Mouse (Mus musculus): Measurements from ENCODE around the gene Hoxa2.

The Hoxa2 gene

DNA sequence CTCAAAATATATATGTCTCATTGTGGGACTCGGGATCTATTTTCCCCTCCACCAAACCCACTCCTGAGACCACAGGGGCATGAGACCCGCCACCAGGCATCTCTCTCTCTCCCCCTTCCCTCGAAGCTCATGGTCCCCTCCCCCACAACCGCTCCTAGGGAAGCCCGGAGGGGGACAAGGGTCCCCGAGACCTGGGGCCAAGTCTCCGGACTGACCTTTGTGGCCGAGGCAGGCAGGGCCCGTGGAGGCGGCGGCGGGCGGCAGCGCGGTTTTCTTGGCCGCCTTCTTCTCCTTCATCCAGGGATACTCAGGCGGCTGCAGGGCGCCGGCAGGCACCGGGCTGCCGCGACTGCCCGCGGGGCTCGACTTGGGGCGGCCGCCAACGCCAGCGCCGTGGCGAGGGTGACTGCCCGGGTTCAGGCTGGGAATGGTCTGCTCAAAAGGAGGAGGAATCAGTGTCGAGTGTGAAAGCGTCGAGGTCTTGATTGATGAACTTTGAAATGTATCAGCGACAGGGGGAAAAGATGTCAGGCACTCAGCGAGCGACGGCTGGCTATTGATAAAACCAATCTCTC lies 493 bp downstream of the Hoxa2 start:
- no peak for DNase-seq (ENCODE audit: low spot score in 2 of 2)

DNA sequence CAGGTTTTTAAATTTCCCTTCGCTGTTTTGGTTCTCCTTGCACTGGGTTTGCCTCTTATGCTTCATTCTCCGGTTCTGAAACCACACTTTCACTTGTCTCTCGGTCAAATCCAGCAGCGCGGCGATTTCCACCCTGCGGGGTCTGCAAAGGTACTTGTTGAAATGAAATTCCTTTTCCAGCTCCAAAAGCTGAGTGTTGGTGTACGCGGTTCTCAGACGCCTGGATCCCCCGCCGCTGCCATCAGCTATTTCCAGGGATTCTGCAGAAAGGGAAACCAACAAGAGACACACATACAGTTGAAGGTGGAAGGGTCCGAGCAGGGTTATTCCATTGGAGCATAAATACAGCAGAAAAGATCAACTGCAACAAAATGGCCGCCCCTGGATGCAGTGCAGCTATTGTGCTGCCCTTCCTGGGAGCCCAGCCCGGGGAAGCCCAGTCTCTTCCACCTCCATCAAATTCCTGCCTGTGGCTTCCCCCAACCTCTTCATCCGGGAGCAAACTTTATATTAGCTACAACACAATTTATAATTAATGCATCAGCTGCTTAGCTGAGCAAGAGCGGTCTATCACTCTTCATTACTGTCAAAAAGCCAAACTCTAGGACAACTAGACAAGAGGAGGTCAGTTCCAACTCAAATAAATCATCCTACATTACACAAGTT lies 1.1 kb downstream of the Hoxa2 start:
- DNase-seq (ENCODE audit: low spot score in 2 of 2), result no peak

DNA sequence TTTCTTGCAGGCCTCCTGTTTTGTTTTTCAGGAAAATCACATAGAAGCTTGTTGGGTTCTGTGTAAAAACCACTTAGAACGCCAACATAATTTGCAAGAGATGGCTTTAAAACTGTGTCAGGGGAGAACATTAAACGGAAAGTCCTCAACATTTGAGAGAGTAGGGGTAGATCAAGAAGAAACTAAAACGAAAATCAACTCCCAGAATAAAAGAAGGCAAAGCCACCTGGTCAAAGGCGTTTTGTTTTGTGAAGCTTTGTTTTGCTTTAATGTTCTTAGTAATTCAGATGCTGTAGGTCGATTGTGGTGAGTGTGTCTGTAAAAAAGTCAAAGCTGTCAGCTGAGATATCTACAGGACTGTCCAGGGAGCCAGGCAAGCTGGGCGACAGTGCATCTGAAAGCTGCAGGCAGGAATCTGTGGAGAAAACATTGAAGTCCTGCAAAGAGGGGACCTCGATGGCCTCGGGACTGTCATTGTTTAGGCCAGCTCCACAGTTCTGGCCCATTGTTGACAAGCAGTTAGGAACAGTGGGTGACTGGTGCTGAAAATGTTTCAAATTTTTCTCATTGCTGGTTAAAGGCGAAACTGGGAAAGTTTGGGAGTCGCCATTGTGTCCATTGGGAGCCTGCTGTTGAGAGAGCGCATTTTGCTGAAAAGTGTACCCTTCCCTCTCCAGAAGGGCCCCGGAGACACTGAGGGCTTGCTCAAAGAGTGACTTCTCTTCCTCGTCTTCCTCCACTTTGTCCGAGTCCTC lies 1.8 kb downstream of the Hoxa2 start:
- no peak for DNase-seq (ENCODE audit: low spot score in 2 of 2)

DNA sequence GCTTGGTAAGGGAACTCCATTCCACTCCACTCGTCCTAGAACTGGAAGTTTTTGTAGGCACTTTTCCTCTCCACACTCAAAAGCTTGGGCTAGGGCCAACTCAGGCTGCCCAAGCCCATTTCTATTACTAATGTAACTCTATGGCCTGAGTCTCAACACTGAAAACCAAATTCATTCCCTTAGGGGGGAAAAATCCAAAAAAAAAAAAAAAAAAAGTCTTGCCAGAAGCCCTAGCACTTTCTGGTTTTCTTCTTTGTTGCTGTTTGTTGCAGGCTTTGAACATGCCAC lies 2.6 kb downstream of the Hoxa2 start:
- no peak for DNase-seq (ENCODE audit: low spot score in 2 of 2)

DNA sequence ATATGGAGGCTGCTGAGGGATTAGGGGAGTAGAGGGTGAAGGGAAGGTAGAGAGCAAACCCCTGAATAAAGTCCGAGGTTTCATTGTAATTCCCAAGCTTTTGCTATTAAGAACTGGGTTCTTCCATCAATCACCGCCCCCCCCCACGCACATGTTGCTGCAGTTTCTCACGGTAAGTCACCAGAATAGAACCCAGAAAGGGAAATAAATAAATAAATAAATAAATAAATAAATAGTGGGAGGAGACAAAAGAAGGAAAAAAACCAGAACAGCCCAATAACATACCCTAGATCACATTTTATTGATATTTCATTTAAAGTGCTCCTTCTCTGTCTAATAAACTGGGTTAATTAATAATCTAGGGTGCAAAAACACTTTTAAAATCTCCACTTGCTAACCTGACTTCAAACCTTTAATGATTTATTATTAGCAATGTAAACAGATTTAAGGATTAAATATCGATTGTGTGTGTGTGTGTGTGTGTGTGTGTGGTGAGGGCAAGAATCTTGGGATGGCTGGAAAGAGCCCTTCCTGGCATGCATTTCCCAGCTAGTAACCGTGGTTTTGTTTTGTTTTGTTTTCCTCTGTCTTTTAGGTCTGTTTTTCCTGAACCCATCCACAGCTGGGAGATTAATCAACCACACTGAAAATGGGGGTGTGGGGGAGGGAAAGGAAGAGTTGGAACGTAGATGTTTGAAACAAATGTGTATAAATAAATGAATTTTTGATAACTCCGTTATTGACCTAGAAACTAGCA lies 3.1 kb downstream of the Hoxa2 start:
- DNase-seq (ENCODE audit: low spot score in 2 of 2), result no peak

DNA sequence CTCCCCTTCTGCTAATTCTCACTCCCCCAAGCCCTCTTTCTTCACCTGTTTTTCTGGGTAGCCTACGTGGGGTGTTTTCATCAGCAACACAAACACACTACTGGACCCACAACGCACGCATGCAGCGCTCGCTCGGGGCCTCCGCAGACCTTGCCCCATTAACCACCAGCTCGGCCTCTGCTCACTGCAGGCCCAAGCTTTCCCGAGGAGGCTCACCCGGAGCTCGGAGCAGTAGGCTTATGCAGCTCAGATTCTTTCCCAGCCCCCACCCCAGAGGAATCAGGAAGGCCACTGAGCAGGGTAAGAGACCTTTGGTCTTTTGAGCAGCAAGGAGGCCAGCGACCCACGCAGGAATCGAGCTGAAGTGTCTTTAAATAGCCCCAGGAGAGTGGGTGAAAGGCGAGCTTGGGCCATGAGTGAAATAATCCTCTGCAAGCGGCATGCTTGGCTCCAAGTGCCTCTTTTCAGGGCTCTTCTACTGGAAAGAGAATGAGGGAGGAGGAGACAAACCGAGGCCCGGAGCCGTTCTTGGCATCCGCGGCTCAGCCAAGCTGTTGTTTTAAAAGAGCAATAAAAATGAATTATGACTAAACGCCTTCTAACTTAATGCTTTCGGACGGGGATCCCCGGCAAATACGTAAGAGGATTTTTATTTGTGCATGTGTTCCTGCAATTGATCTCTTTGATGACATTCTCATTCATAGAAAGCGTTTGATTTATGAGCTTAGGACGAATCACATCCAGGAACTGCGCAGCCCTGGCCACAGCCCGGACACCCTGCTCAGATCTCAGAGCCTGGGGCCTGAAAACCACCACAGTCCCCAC lies 3.9 kb downstream of the Hoxa2 start:
- no peak for DNase-seq (ENCODE audit: low spot score in 2 of 2)

DNA sequence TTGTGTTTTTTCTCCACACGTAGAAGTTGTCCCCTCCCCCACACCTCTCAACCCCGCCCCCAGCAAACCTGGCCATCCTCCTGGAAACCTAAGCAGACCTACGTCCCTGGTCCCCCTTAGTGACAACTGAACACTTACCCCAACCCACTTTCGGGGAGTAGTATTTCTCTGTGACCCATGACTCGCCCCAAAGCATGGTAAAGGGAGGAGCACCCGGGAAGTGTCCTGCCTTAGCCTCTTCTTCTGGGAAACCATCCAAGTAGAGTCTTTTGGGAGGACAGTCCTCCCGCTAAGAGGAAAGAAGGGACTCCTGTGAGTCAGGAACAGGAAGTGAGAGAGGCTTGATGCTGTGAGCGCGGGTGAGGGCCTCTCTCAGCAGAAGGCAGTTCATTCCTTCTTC lies 4.7 kb downstream of the Hoxa2 start:
- no peak for DNase-seq (ENCODE audit: low spot score in 2 of 2)

DNA sequence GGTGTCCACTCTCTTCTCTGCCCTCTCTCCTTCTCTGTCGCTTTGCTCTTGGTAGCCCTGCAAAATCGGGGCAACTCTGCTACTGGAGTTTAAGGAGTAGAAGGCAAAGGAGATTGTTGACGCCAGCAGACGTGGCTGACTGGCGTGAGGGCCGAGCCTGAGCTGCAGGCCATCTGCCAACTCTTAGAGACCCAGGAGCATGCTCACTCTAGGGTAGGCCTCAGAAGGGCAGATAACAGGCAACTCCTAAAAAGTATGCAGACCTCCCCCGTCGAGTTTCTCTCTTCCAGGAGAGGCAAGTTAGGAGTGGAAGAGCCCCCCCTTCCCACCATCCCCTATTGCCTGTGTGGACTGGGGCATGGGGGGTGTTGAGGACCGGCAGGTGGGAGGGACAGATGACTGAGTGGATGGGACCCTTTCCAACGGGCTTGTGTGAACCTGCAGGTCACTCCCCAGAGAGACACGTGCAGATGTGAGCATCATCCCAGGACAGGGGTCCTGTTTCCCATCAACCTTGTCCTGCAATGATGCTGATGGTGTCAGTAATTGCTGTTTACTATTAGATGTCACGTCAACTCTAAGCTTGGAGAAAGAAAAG lies 5.4 kb downstream of the Hoxa2 start:
- no peak for DNase-seq (ENCODE audit: low spot score in 2 of 2)

DNA sequence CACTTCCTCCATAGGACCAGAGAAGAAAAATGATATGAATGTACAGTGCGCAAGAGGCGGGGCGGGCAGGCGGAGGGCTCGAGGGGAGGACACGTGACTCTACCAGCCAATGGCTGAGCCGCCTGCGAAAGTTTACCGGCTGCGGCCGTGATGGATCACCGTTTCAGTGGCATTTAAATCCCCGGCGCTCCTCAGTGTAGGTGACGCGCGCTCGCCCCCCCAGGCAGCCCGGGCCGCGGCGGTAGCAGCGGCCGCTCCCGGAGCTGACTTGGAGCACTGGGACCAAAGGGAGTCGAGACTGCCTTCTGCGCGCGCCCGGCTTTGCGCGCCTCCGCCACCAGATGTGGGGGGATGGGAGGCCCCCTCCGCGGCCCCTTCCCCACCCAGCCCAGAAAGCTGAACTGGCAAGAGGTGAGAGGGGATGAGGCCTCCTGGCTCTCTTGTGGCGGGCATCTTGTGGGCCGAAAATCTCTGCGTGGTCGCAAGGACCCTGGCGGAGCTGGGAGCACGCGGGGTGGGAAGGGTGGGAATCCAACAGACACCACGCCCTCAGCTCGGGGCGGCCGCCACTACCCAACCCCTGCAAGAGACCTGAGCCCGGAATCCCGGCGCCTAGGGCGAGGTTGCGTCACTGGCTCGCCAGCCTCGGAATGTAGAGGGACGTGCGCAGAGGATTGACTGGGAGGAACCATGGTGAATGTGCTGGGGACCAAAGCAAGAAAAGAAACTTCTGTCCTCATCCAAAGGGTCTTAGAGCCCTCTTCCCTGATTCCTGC lies 6.2 kb downstream of the Hoxa2 start, which contains the start of gene Hoxa1:
TSS of gene Hoxa1 (minus strand) at position 42 of the 776 bp plus-strand sequence.
- no peak for DNase-seq (ENCODE audit: low spot score in 2 of 2)

DNA sequence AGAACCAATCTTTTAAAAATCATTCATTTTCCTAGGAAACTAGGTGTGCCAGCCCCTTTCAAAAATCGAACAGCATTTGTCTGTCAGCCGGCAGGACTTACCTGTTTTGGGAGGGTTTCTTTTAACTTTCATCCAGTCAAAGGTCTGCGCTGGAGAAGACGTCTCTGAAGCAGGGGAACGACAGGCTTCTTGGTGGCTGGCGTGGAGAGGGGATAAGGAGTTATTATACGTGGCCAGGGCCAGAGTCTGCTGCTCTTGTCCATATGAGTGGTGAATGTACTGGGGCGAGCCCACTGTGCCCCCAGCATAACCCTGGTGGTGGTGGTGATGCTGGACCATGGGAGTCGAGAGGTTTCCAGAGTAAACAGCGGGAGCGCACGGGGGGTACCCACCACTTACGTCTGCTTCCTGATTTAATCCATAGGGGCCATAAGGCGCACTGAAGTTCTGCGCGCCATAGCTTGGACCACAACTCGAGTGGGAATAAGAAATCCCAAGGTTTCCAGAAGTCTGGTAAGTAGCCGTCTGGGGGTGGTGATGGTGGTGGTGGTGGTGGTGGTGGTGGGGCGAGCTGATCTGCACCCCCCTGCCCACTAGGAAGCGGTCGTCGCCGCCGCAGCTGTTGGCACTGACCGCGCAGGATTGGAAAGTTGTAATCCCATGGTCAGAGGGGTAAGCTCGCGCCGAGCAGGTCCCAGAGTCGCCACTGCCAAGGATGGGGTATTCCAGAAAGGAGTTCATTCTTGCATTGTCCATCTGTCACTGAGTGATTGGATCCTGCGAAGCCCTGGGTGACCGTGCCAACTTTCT lies 7.0 kb downstream of the Hoxa2 start:
- DNase-seq (ENCODE audit: low spot score in 2 of 2), result no peak

DNA sequence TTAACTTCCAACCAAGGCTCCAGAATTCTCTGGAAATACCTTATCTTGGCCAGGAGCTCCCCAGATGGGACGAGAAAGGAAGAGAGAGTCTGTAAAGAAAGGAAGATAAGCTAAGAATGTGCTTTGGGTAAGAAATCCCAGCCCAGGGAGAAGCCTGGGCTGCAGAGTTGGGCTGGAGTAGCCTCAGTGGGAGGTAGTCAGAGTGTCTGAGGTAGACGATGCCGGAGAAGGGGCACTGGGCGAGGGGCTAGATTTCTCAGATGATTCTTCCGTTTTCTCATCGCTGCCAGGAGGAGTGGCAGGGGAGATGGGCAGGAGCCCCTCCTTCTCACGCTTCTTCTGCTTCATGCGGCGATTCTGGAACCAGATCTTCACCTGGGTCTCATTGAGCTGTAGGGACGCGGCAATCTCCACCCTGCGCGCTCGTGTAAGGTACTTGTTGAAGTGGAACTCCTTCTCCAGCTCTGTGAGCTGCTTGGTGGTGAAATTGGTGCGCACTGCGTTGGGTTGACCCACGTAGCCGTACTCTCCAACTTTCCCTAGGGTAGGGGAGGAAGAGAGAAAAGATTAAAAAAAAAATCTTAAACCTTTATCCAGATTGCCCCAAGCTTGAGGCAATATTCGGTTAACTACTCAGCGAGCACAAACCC lies 8.0 kb downstream of the Hoxa2 start:
- DNase-seq (ENCODE audit: low spot score in 2 of 2), result no peak

DNA sequence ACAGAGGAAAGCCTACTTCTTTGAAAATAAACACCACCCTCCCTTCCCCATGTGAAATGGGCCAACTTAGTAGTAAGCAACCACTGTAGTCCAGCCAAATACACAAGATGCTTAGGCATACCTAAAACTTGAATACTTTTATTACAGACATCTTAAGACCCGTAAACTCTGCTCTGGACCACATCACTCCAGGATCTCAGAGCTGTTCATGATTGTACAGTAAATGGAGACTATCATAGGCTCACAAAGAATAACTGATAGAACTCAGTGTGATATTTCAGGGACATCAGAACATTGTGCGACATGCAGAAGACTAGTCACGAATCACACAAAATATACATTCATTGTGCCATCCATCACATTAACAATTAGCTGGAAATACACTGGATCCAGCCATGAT lies 9.2 kb downstream of the Hoxa2 start:
- no peak for DNase-seq (ENCODE audit: low spot score in 2 of 2)

DNA sequence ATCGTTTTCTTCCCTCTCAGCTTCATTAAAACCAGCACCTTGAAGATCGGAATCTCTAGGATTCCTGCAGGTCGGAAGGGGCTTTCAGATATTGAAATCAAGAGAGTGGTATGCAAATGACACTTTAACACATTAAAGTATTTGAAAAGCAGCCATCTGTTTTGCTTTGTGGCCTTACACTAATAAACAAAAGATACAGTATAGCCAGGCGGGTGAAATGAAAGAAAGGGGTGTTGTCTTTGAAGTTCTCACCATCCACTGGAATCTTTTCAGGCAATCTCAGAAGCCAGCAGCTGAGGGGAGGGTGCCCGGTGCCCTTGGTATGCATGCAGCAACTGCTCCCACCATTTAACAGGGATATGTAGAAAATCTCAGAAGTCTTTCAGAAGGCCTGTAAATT lies 10.6 kb downstream of the Hoxa2 start:
- no peak for DNase-seq (ENCODE audit: low spot score in 2 of 2)

DNA sequence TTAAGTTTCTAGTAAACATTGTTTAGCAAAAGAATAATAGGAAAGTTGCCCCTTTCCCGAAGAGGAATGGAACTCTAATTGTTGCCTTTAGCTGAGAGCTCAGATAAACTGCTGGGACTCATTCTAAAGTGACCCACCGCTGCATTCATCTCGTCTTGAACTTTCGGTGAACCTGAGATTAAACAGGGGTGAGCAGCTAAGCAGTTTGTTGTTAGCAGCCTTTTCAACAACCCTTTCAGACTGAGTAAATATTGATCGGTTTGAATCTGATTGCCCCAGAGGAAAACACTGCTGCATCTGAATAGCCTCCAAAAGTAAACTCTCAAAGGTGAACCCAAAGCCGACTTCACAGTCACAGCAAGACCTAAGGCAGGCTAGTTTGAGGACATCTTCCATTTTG lies 11.4 kb downstream of the Hoxa2 start:
- no peak for DNase-seq (ENCODE audit: low spot score in 2 of 2)

DNA sequence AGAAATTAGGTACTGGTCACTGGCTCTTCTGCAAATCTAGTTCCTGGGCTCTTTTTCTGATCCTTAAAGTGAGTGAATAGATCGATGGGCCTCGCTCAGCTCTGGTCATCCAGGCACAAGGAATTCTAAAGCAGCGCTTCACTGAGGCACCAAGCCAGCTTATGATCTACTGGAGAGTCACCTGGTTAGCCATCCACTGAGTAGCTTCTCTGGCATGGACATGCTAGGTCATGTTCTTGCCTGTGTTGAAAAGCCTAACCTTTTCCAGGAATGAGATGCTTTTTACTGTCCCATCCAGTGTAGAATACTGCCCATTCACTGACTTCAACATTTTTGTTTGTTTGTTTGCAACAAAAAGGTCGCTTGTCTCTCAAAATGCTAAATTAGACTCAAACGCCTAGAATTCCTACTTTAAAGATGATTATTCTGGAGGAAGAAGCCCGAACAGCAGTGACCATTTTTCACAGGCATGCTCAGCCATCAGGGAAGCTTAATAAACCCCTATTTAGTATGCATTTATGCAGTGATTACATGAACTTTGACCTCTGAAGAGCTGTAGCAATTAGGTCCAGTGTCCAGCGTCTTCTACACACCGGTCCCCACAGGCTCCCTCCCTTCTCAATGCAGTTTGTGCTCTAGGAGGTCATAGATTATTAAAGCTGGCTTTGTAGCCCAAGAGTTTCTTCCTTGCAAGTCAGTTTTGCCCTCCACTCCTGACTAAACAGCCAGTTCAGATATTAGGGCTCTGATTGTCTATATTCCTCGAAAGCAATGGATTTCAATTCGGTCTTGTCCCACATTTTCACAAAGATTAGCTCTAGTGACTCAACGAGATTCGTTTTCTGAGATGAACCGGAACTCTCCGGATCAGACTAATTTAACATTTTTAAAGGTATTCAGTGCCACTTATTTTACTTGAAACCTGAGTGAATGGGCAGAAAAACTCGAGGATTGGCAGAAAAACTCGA lies 12.1 kb downstream of the Hoxa2 start:
- no peak for DNase-seq (ENCODE audit: low spot score in 2 of 2)

DNA sequence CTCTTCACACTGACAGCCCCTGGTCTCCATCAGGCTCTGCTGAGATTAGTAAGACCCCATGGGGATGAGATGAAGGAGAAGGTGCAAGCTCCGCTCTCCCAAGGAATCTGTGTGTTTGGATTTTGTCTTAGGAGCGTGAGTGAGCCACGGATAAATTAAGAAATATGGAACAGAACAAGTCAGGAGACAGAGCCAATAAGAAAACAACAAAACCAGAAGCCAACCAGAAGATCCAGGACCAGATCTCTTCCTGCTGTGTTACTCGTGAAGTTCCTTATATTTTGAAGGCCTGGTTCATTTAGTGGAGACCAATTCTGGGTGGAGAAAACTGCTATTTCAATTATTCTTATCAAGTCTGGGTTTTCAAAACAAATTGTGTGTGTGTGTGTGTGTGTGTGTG lies 13.1 kb downstream of the Hoxa2 start:
- DNase-seq (ENCODE audit: low spot score in 2 of 2), result no peak

DNA sequence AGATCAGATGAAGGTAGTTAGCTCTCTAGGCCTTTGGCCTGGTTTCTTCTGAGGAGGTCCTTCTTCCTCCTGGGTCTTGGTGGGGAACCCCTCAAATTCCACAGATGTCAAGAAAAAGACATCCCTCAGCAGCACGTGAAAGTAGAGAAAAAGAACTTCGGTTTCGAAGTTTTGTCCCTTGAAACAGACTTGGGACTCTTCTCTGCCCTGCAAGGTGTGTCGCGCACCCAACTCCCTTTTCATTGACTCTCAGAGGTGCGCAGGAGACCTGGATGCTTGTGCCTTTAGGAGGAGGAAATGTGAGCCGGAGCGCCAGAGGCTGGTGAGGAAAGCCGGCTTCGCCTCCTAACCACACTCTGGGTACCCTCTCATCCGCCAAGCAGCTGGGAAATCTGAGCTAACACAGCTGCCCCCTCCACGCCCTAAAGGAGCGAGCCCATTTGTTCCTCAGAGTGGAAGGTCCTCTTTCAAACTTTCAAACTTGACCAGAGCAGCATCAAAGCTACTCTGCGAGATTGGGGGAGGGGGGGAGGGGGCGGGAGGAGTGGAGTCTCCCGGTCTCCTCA lies 14.1 kb downstream of the Hoxa2 start:
- DNase-seq (ENCODE audit: low spot score in 2 of 2), result no peak

DNA sequence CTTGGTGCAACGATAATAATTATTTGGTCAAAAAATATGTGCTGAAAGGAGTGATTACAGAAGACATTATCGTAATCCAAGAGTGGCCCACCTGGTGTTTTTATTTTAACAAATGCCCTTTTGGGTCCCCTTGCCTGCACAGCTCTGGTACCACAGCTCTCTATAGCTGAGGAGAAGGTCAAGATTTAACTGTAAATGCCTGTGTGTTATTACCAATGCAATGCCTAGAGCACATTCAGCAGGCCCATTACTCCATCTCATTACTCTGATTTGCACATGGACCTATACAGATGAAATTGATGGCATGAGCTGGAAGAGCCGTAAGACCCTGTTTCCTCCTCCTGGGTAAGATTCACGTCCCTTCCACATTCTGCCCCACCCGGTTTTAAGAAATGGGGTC lies 25.5 kb downstream of the Hoxa2 start:
- no peak for DNase-seq (ENCODE audit: low spot score in 2 of 2)

Measured in frontal cortex, postnatal 36 days (tissue).